1 mouse cellular context compared by ENCODE assay signal in genomic region chr5:51882594-51882993, GRCm38 (mm10).
TF ChIP-seq lines count a peak whose summit lies in the region.

No protein-coding gene starts in this region.

TF ChIP-seq in MEL, 35 proteins besides CTCF, POLR2A, EP300 and RAD21 (continued from another document):
- TF ChIP-seq MEF2A (IDR thresholded peaks at IDR 0.05; ENCODE audit: extremely low read depth, insufficient replicate concordance, low read depth, low read length, poor library complexity, severe bottlenecking) (no peak), E2F4 (IDR thresholded peaks at IDR 0.05; ENCODE audit: borderline replicate concordance, low read depth, low read length) (no peak), POLR2AphosphoS5 (IDR thresholded peaks at IDR 0.05; ENCODE audit: borderline replicate concordance, low read depth, low read length) (no peak), MAZ (IDR thresholded peaks at IDR 0.05; ENCODE audit: low read depth, low read length) (no peak)
